8 mouse cellular contexts compared by ENCODE assay signal in genomic region chr11:117345022-117345765, GRCm38 (mm10).
DNase-seq lines count a peak whose midpoint lies in the region; ATAC-seq and TF ChIP-seq lines count a peak whose summit lies in the region.

No protein-coding gene starts in this region.

- no peak for TF ChIP-seq RAD21 in CH12.LX (IDR thresholded peaks at IDR 0.05; ENCODE audit: low read depth, low read length)

- H3K4me3 ChIP-seq in CH12.LX (replicated peaks in 1 of 3; ENCODE audit: low read depth in 2 of 3, low read length in 2 of 3, poor library complexity in 1 of 3) = no peak overlapping the region
- no peak overlapping the region for H3K4me3 ChIP-seq in forebrain, embryonic 14.5 days (ENCODE audit: low read depth, low read length)
- H3K4me3 ChIP-seq in limb, embryonic 14.5 days (replicated peaks; ENCODE audit: low read length) = no peak overlapping the region
- H3K4me3 ChIP-seq in midbrain, postnatal 0 days (ENCODE audit: low read depth, low read length) = no peak overlapping the region

- peaks cover 10 to 46% of the 10 kb centered on the region in 2 experiments for H3K36me3 ChIP-seq in CH12.LX (replicated peaks in 1 of 2; ENCODE audit: control insufficient read depth in 1 of 2, insufficient read depth in 1 of 2, low read length in 1 of 2)
- no peaks in the 10 kb centered on the region for H3K36me3 ChIP-seq in forebrain, embryonic 14.5 days (ENCODE audit: control insufficient read depth, insufficient read depth, low read length)
- H3K36me3 ChIP-seq in limb, embryonic 14.5 days (ENCODE audit: control insufficient read depth, insufficient read depth, low read length) = no peaks in the 10 kb centered on the region
- H3K36me3 ChIP-seq in midbrain, postnatal 0 days (ENCODE audit: insufficient read depth, low read length) = no peaks in the 10 kb centered on the region

- no peak overlapping the region for H3K4me2 ChIP-seq in CH12.LX (ENCODE audit: insufficient read depth, low read depth, poor library complexity, severe bottlenecking)
- H3K4me2 ChIP-seq in forebrain, embryonic 14.5 days (ENCODE audit: low read length) = peak overlapping the region; percentile 39
- H3K4me2 ChIP-seq in limb, embryonic 14.5 days (replicated peaks; ENCODE audit: low read depth, low read length, severe bottlenecking) = peak overlapping the region; percentile 35
- H3K4me2 ChIP-seq in midbrain, postnatal 0 days (ENCODE audit: low read depth, low read length, poor library complexity, severe bottlenecking) = no peak overlapping the region

- H3K9me3 ChIP-seq in CH12.LX (replicated peaks; ENCODE audit: low read length) = no peaks in the 10 kb centered on the region
- H3K9me3 ChIP-seq in forebrain, embryonic 14.5 days (replicated peaks; ENCODE audit: control insufficient read depth, low read length) = no peaks in the 10 kb centered on the region
- H3K9me3 ChIP-seq in limb, embryonic 14.5 days (ENCODE audit: control insufficient read depth, low read length) = no peaks in the 10 kb centered on the region
- H3K9me3 ChIP-seq in midbrain, postnatal 0 days (ENCODE audit: low read length) = no peaks in the 10 kb centered on the region

- peaks cover 56 to 93% of the 10 kb centered on the region in 2 experiments for H3K4me1 ChIP-seq in CH12.LX (ENCODE audit: control insufficient read depth in 1 of 2, insufficient read depth in 2 of 2)
- H3K4me1 ChIP-seq in forebrain, embryonic 14.5 days (ENCODE audit: control insufficient read depth, insufficient read depth, low read length) = peaks cover 87% of the 10 kb centered on the region
- H3K4me1 ChIP-seq in limb, embryonic 14.5 days (ENCODE audit: control insufficient read depth, insufficient read depth, low read length) = peaks cover 67% of the 10 kb centered on the region
- peaks cover 19% of the 10 kb centered on the region for H3K4me1 ChIP-seq in midbrain, postnatal 0 days (ENCODE audit: insufficient read depth, low read length)

- H3K27ac ChIP-seq in CH12.LX (ENCODE audit: insufficient read depth, low read depth) = peak overlapping the region; percentile 2
- peak overlapping the region; percentile 92 for H3K27ac ChIP-seq in forebrain, embryonic 14.5 days (ENCODE audit: low read depth, low read length)
- peak overlapping the region; percentile 76 for H3K27ac ChIP-seq in limb, embryonic 14.5 days (replicated peaks; ENCODE audit: low read depth, low read length)
- H3K27ac ChIP-seq in midbrain, postnatal 0 days (ENCODE audit: low read depth, low read length) = peak overlapping the region; percentile 63

- no peak for TF ChIP-seq EP300 in CH12.LX (IDR thresholded peaks at IDR 0.05; ENCODE audit: low read length)

- H3K79me2 ChIP-seq in CH12.LX (replicated peaks; ENCODE audit: control insufficient read depth, extremely low read depth, insufficient read depth, poor library complexity, severe bottlenecking) = peaks cover 38% of the 10 kb centered on the region

- TF ChIP-seq CTCF in CH12.LX (conservative IDR thresholded peaks at IDR 0.05 in 1 of 2, IDR thresholded peaks at IDR 0.05 in 1 of 2; ENCODE audit: low read depth in 2 of 2, low read length in 2 of 2) = no peak
- no peak for TF ChIP-seq CTCF in midbrain, postnatal 0 days (IDR thresholded peaks at IDR 0.05)

- DNase-seq in embryo, embryonic 10.5 days (ENCODE audit: low spot score) = peak; percentile 43
- DNase-seq in embryo, embryonic 9.5 days (ENCODE audit: extremely low spot score) = no peak
- no peak for DNase-seq in CH12.LX (ENCODE audit: extremely low read depth)
- DNase-seq in forebrain, embryonic 14.5 days (ENCODE audit: low spot score) = peak; percentile 92
- peak; percentile 72 for DNase-seq in limb, embryonic 14.5 days (ENCODE audit: low spot score)
- DNase-seq in midbrain, postnatal 0 days (ENCODE audit: low spot score) = peak; percentile 80
- no peak for DNase-seq in cerebellum, postnatal 36 days
- DNase-seq in thymus, postnatal 0 days (ENCODE audit: low spot score) = no peak

- 3% methylated on average over 12 of the region's 12 CpGs for WGBS in forebrain, embryonic 14.5 days
- 12% methylated on average over 12 of the region's 12 CpGs for WGBS in limb, embryonic 14.5 days
- 20% methylated on average over 12 of the region's 12 CpGs for WGBS in midbrain, postnatal 0 days

- H3K27me3 ChIP-seq in CH12.LX (replicated peaks) = no peaks in the 10 kb centered on the region
- H3K27me3 ChIP-seq in forebrain, embryonic 14.5 days (replicated peaks; ENCODE audit: control insufficient read depth, insufficient read depth, low read length) = no peaks in the 10 kb centered on the region
- H3K27me3 ChIP-seq in limb, embryonic 14.5 days (ENCODE audit: control insufficient read depth, insufficient read depth, low read length) = no peaks in the 10 kb centered on the region
- H3K27me3 ChIP-seq in midbrain, postnatal 0 days (ENCODE audit: insufficient read depth, low read length) = no peaks in the 10 kb centered on the region

- dilution Hi-C loops in CH12.LX (cut with MboI; ENCODE audit: extremely low pct_ligation_motif_present, extremely low pct_unique_long_range_greater_than_20kb, low sequenced_read_pairs) = no loop called here

- in situ Hi-C loops in CH12.LX (cut with MboI; ENCODE audit: low pct_ligation_motif_present, low pct_unique_long_range_greater_than_20kb, low sequenced_read_pairs) = no loop called here

- TF ChIP-seq POLR2A in CH12.LX (IDR thresholded peaks at IDR 0.05; ENCODE audit: low read depth, low read length) = no peak
- TF ChIP-seq POLR2A in limb, embryonic 14.5 days (IDR thresholded peaks at IDR 0.05; ENCODE audit: borderline replicate concordance, extremely low read depth, insufficient read depth, insufficient read length) = no peak

- no peak overlapping the region for H3K9ac ChIP-seq in CH12.LX (ENCODE audit: insufficient read depth, low read depth)
- peak overlapping the region; percentile 32; the same call in 1 of the 2 replicates for H3K9ac ChIP-seq in forebrain, embryonic 14.5 days (ENCODE audit: low read length)
- peak overlapping the region; percentile 16; the same call in 1 of the 2 replicates for H3K9ac ChIP-seq in limb, embryonic 14.5 days (ENCODE audit: low read depth, low read length, severe bottlenecking)
- no peak overlapping the region for H3K9ac ChIP-seq in midbrain, postnatal 0 days (replicated peaks; ENCODE audit: low read length, poor library complexity, severe bottlenecking)

- peak; percentile 85 for ATAC-seq in forebrain, embryonic 14.5 days
- ATAC-seq in limb, embryonic 14.5 days (ENCODE audit: low FRiP score, low read depth) = peak; percentile 53; the same call in 1 of the 2 replicates
- peak; percentile 52; the same call in 1 of the 2 replicates for ATAC-seq in midbrain, postnatal 0 days (ENCODE audit: low FRiP score)

TF ChIP-seq in CH12.LX, 34 proteins besides CTCF, POLR2A, EP300 and RAD21:
- TF ChIP-seq ELF1 (IDR thresholded peaks at IDR 0.05; ENCODE audit: low read depth, low read length) (0 out of 2 replicates have a peak, but pooled peaks have one; percentile 13), UBTF (IDR thresholded peaks at IDR 0.05; ENCODE audit: low read depth, low read length) (no peak)

Comparison
In these comparisons a context has a peak if more than half of its experiments do, and no peak if none do; other contexts are left out.
1. DNase-seq: peak in embryo, embryonic 10.5 days (single experiment), forebrain, embryonic 14.5 days (single experiment), limb, embryonic 14.5 days (single experiment) and midbrain, postnatal 0 days (single experiment); none in embryo, embryonic 9.5 days (single experiment), CH12.LX (single experiment), cerebellum, postnatal 36 days (0 of 2) and thymus, postnatal 0 days (single experiment).
2. H3K27ac ChIP-seq: peak in every context shown above with its lines; median percentile 92 in forebrain, embryonic 14.5 days; 76 in limb, embryonic 14.5 days; 63 in midbrain, postnatal 0 days; 2 in CH12.LX.
3. H3K4me2 ChIP-seq: peak in forebrain, embryonic 14.5 days (single experiment) and limb, embryonic 14.5 days (single experiment); none in CH12.LX (single experiment) and midbrain, postnatal 0 days (single experiment).
4. H3K9ac ChIP-seq: peak in forebrain, embryonic 14.5 days (single experiment) and limb, embryonic 14.5 days (single experiment); none in CH12.LX (single experiment) and midbrain, postnatal 0 days (single experiment).
5. Peak in every context shown above with its lines, with median percentiles within 50 percentile points of each other: ATAC-seq.